Mouse (Mus musculus) small intestine, adult 2 months (tissue): ENCODE data around the gene Ift140.

Experiments
- CTCF ChIP-seq: fragments of 200-500 bp; IDR thresholded peaks from 2 replicates; pipeline ENCODE4 v1.5.1; 2012; ENCODE audit warnings: low read depth, mild to moderate bottlenecking, control low read depth, inconsistent platforms, low read length, moderate library complexity, mixed read lengths; ENCODE audit not compliant: insufficient replicate concordance, insufficient read length; ENCODE audit errors: extremely low read depth
- POLR2A ChIP-seq: fragments of 200-500 bp; IDR thresholded peaks from 2 replicates; pipeline ENCODE4 v1.6.1; 2012; ENCODE audit warnings: low read depth, mild to moderate bottlenecking, control low read depth, inconsistent platforms, low read length, moderate library complexity

DNA sequence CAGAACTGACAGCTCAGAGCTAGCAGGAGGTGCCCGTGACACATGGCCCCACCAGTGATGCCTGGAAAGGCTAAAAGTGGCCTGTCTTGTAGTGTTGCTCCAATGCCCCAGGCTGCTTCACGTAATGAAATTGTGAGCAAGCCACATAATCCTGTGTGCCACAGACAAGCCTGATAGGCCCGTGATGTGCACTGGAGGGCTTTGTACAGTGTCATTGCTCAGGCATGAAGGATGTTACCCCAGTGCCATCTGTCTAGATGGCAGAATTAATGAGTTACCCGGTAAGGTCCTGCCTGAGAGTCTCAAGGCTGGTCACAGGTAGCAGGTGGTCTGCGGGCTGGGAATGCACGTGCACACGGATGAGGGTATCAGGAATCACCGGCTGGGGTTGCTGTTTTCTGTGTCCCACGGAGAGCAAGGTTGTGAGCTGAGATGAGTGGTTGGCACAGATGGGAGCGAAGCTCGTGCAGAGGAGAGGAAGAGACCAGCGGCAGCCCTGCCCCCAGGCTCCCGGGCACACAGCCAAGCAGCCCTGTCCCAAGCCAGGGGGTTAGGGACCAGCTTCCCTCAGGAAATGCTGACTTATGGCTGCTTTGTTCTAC, 62.0 kb downstream of the Ift140 start:
- TF ChIP-seq POLR2A (no peak), CTCF (no peak)
